Mouse (Mus musculus): ENCODE data around the gene Slc50a1.

- TF ChIP-seq POLR2A (IDR thresholded peaks at IDR 0.05; ENCODE audit: insufficient read length, low read depth) (no peak), MYOD1 (IDR thresholded peaks at IDR 0.05; ENCODE audit: control insufficient read depth in 1 of 3, insufficient read length in 2 of 3, low read depth in 2 of 3) (no peak), E2F4 (IDR thresholded peaks at IDR 0.05; ENCODE audit: insufficient read depth) (no peak), TCF12 (IDR thresholded peaks at IDR 0.05; ENCODE audit: insufficient read depth, poor library complexity, severe bottlenecking) (no peak), MAX (IDR thresholded peaks at IDR 0.05; ENCODE audit: low read depth) (no peak), MYOG (IDR thresholded peaks at IDR 0.05; ENCODE audit: control insufficient read depth in 1 of 3, insufficient read depth in 1 of 3, insufficient read length in 2 of 3, low read depth in 2 of 3) (no peak), CEBPB (IDR thresholded peaks at IDR 0.05; ENCODE audit: insufficient read depth, poor library complexity, severe bottlenecking) (no peak), USF1 (IDR thresholded peaks at IDR 0.05; ENCODE audit: low read depth) (no peak), POLR2AphosphoS2 (IDR thresholded peaks at IDR 0.05; ENCODE audit: insufficient read length, low read depth) (no peak)
Observed at GRCm38 (mm10) chr3:89305105-89305504, 34.7 kb upstream of the Slc50a1 start.

Data from myocyte (in vitro differentiated cells).